Comparison of ENCODE assay signal across 12 mouse cellular contexts in the genomic region with DNA sequence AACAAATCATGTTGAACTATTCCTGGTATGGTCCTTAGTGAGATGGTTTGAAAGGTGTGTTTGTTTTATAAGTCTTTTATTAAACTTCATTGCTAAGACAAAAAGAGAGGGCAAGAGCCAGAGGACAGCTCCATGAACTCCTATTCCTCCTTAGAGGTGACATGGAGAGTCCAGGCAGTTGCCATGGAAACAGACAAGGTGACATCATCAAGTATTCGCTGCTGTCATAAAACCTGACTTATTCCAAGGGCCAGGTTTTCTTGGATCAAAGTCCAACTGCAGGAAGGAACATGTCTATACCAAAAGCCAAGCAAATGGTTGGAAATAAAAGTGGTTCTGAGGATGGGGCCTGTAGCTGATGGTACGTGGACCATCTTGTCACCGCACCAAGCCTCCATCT.
"Had no signal": no experiment of that assay in that cellular context is flagged by ENCODE, and none has a peak within 500 bp of the region (broad histone marks: within the 10 kb centered on the region; RNA-seq: fewer than 3 reads in every experiment).

No protein-coding gene starts in this region.

- ATAC-seq: midbrain, embryonic 16.5 days had no signal

- H3K9me3 ChIP-seq: liver, embryonic 13.5 days; midbrain, embryonic 12.5 days had no signal

- DNase-seq: layer of hippocampus, postnatal 36 days; liver, embryonic 13.5 days; lung, adult 2 months; lung, postnatal 14 days; thymus, adult 18-20 months; thymus, postnatal 14 days; thymus, postnatal 4 days had no signal

- H3K4me2 ChIP-seq: liver, embryonic 13.5 days; midbrain, embryonic 12.5 days had no signal

- H3K27me3 ChIP-seq: liver, embryonic 13.5 days; midbrain, embryonic 12.5 days had no signal

- H3K4me1 ChIP-seq: liver, embryonic 13.5 days; midbrain, embryonic 12.5 days had no signal

- H3K9ac ChIP-seq: liver, embryonic 13.5 days; midbrain, embryonic 12.5 days had no signal

- H3K27ac ChIP-seq: kidney, postnatal 0 days; left cerebral cortex, adult 2 months; liver, embryonic 13.5 days; macrophage; midbrain, embryonic 12.5 days had no signal

- H3K4me3 ChIP-seq: left cerebral cortex, adult 2 months; liver, embryonic 13.5 days; midbrain, embryonic 12.5 days had no signal

- H3K36me3 ChIP-seq: liver, embryonic 13.5 days; midbrain, embryonic 12.5 days had no signal
